Mouse (Mus musculus) gonadal fat pad, adult 2 months (tissue): ENCODE measurements around the gene Dusp6. TPM values are rescaled to one million over a fixed set of nuclear protein-coding genes. Genes with fewer than 3 reads are reported as not detected.

Experiments used
- polyA plus RNA-seq: library from polyadenylated mRNA; depleted of rRNA; stranded (reverse); fragments of >200 nt; gene quantifications from 2 replicates; pipeline ENCODE4 v1.2.3, GENCODE M21; 2012; rRNA removed

The Dusp6 gene
- polyA plus RNA-seq, 1 experiment, result 84.3 TPM

Other genes starting within 250 kb of the Dusp6 start
- gene Poc1b, start 156.2 kb upstream of the Dusp6 start, polyA plus RNA-seq, result 5.3 and 5.9 TPM in 2 replicates
- gene Galnt4, start 155.1 kb upstream of the Dusp6 start, polyA plus RNA-seq, result 2.4 and 4.6 TPM in 2 replicates
- not detected in 2 replicates for gene Phxr2, start 136.9 kb upstream of the Dusp6 start, polyA plus RNA-seq